Mouse (Mus musculus) heart, adult 2 months (tissue): ENCODE data around the gene Cacng6.

Experiments
- CTCF ChIP-seq: fragments of 200-600 bp; IDR thresholded peaks from 2 replicates; pipeline ENCODE4 v1.8.1; 2022; ENCODE audit warnings: antibody characterized with exemption, mild to moderate bottlenecking, moderate library complexity
- EP300 ChIP-seq: fragments of 200-500 bp; IDR thresholded peaks from 2 replicates; pipeline ENCODE4 v1.6.1; 2011; ENCODE audit warnings: low read depth, low read length, control low read depth; ENCODE audit not compliant: insufficient read depth
- POLR2A ChIP-seq: fragments of 200-500 bp; IDR thresholded peaks from 2 replicates; pipeline ENCODE4 v1.6.1; 2011; ENCODE audit warnings: mild to moderate bottlenecking, low read depth, low read length, control low read depth; ENCODE audit not compliant: insufficient read depth

DNA sequence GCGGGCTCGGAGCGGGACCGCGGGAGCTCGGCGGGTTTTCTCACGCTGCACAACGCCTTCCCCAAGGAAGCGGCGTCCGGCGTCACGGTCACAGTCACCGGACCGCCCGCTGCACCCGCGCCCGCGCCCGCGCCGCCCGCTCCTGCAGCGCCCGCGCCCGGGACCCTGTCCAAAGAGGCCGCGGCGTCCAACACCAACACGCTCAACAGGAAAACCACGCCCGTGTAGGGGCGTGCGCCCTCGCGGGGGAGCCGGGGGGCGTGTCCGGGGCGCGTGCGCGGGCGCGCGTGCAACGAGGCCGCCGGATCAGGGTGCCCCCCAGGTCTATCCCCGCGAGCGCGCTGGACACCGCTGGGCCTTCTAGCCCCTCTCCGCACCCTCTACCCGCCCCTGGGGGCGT lies 8.6 kb upstream of the Cacng6 start:
- TF ChIP-seq CTCF (no peak), POLR2A (no peak), EP300 (no peak)
